Comparison of ENCODE assay signal across 8 mouse cellular contexts in genomic region chr4:133688417-133689067, GRCm38 (mm10). TPM values are rescaled to one million over a fixed set of nuclear protein-coding genes. Genes with fewer than 3 reads are reported as not detected.
DNase-seq lines count a peak whose midpoint lies in the region; ATAC-seq lines count a peak whose summit lies in the region.

No protein-coding gene starts in this region.

- DNase-seq in layer of hippocampus, adult 9-11 months: peak; percentile 50
- no peak for DNase-seq in layer of hippocampus, postnatal 36 days
- peak; percentile 80 for DNase-seq in NIH3T3 (ENCODE audit: low read depth)
- peak; percentile 48 for DNase-seq in gastrocnemius, postnatal 14 days
- peak; percentile 55 for DNase-seq in kidney, postnatal 14 days
- no peak for DNase-seq in cerebellum, adult 9-11 months
- no peak for DNase-seq in layer of hippocampus, adult 9-10 months (ENCODE audit: low spot score)

- no peak for ATAC-seq in granulocyte monocyte progenitor cell, adult 5-6 weeks (replicated peaks; ENCODE audit: poor library complexity, severe bottlenecking)

- intact Hi-C loops in gastrocnemius, postnatal 14 days (cut with DNase I; ENCODE audit: low total_unique reads): loop anchor here (10.0 kb wide), 1 partner anchor 46 kb away; no protein-coding TSS in a partner anchor

RNA-seq across cellular contexts. Expression of gene Pigv, which starts 16.1 kb away (rescaled TPM):
- 1 to 10 TPM; 8.3 to 9.1 TPM for total RNA-seq in layer of hippocampus, postnatal 36 days (2021)
- total RNA-seq in gastrocnemius, postnatal 14 days (2021): 1 to 10 TPM; 9.4 to 9.9 TPM
- 8.7 and 11.5 TPM in 2 replicates for total RNA-seq in granulocyte monocyte progenitor cell, adult 5-6 weeks (2014; fragmentation: Nextera tagmentation)
- 6.6 and 8.1 TPM in 2 replicates for total RNA-seq in granulocyte monocyte progenitor cell, adult 5-6 weeks (2017)

RNA-seq across cellular contexts. Expression of gene Zdhhc18, which starts 38.6 kb away (rescaled TPM):
- 10 to 100 TPM; 30.1 to 32.8 TPM for total RNA-seq in layer of hippocampus, postnatal 36 days (2021)
- 10 to 100 TPM; 18.2 to 26.4 TPM for total RNA-seq in gastrocnemius, postnatal 14 days (2021)
- total RNA-seq in granulocyte monocyte progenitor cell, adult 5-6 weeks (2014; fragmentation: Nextera tagmentation): 12.9 and 22.4 TPM in 2 replicates
- total RNA-seq in granulocyte monocyte progenitor cell, adult 5-6 weeks (2017): 10.7 and 12.5 TPM in 2 replicates

Comparison
In these comparisons a context has a peak if more than half of its experiments do, and no peak if none do; other contexts are left out.
1. DNase-seq: peak in layer of hippocampus, adult 9-11 months (single experiment), NIH3T3 (single experiment), gastrocnemius, postnatal 14 days (single experiment) and kidney, postnatal 14 days (single experiment); none in layer of hippocampus, postnatal 36 days (0 of 2), cerebellum, adult 9-11 months (single experiment) and layer of hippocampus, adult 9-10 months (single experiment).